Mouse (Mus musculus) left cerebral cortex, postnatal 4 days (tissue): ENCODE data around the gene D17H6S53E. TPM values are rescaled to one million over a fixed set of nuclear protein-coding genes. Genes with fewer than 3 reads are reported as not detected.

Source experiments
- DNase-seq: peaks from one replicate; pipeline ENCODE4 v3.0.0-alpha.2; 2022
- intact Hi-C: fragments of 180-260 bp; cut with DNase I; formaldehyde crosslinking; loops from one replicate; pipeline ENCODE4 v1.15.1; 2025
- total RNA-seq, 2 experiments: library from RNA; stranded (reverse); gene quantifications; 2 replicates each; pipeline ENCODE4 v1.2.3; 2021

The D17H6S53E gene
- total RNA-seq, 2 experiments from 2014 or later: 19.8 to 20.1 TPM

GRCm38 (mm10) chr17:35158850-35159593 is 32.8 kb downstream of the D17H6S53E start:
- intact Hi-C loops: no loop called here
- DNase-seq: no peak

DNA sequence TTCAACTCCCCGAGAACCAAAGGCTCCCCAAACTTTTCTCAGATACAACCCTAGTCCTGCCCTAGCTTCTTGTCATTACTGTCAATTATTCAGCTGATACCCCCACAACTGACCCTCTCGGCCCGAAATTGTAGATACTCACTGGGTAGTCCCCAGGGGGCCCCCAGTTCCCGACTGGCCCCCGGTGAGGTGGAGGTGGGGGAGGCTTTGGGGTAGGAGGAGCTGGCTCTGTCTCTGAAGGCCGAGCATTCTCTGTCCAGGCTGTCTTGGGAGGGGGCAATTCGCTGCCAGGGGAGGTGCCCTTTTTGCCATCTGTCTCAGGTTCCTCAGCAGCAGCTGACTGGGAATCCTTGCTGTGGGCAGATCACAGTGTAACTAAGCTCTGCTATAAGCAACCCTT is 33.5 kb downstream of the D17H6S53E start:
- intact Hi-C loops: no loop called here
- no peak for DNase-seq

DNA sequence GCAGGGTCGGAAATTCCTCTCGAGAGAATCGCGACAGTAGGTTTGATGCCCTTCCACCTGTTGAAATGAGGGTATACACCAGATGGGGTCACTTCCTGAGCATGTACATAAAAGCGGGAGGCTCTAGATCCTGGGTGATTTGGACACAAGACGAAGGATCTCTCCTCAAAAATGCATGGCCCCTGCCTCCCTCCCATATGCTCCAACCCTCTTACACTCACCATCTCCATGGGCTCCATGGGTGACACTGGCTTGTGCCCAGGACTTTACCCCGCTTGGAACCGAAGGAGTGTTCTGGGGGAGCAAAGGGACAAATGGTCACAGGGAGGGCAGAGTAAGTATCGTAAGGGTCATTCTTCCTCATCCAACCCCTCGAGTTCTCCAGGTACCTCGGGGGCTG is 35.2 kb downstream of the D17H6S53E start:
- intact Hi-C loops: no loop called here
- DNase-seq: no peak

- intact Hi-C loops: no loop called here
- no peak for DNase-seq
Measured at GRCm38 (mm10) chr17:35162121-35162520, 35.9 kb downstream of the D17H6S53E start.

GRCm38 (mm10) chr17:35162730-35163129 is 36.6 kb downstream of the D17H6S53E start:
- intact Hi-C loops: no loop called here
- no peak for DNase-seq

- intact Hi-C loops: no loop called here
- no peak for DNase-seq
Measured at GRCm38 (mm10) chr17:35163326-35164081, 37.3 kb downstream of the D17H6S53E start.

DNA sequence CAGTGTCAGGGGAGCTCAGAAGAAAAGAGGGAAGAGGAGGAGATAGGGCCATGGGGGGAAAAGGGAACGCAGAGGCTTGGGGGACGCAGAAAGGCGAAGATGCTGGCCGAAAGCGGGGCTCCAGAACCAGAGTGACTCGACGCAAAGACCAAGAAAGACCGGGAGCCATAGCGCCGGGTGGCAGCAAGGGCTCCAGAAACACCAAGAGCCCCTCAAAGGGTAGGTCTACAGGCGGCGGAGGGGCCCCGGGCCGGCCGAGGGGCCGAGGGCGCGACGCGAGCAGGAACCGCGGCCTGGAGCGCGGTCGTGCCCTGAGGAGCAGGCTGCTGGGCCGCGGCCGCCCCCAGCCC is 38.0 kb downstream of the D17H6S53E start:
- intact Hi-C loops: no loop called here
- no peak for DNase-seq

- DNase-seq: peak; percentile 99
- intact Hi-C loops: loop anchor here (5.0 kb wide), 1 partner anchor 67 kb away; the partner anchor contains the start of gene Atp6v1g2
Measured at GRCm38 (mm10) chr17:35164568-35165450, 38.6 kb downstream of the D17H6S53E start, which contains the start of gene Prrc2a. TSS of gene Prrc2a (minus strand) at chr17:35164897.

DNA sequence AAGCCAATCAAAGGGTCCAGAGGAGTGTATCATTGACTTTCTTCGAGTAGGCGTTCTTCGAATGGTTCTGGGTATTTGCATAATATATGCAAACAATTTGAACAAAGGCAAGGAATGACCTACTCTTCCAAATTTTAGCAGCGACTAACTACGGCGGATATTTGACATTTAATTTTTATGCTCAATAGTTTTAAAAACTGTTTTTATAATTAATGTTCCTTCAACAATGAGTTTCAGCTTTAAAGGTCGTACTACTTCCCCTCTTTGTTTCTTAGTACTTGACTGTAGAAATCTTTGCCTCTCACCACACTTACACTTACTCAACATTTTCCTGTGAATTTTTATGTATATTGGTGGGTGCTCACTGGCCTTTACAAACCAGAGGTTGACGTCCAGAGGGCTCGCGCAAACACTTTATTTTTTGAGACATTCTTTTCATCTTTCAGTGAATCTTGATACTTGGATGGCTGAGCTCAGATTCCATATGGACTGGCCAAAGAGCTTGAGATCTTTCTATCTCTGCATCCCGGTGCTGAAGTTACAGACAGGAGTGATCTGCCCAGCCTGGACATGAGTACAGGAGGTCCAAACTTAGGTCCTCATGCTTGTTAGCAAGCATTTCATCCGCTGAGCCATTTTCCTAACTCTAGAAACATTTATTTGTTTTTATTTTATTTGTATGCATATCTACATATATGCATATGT is 39.4 kb downstream of the D17H6S53E start:
- intact Hi-C loops: loop anchor here (2.0 to 5.0 kb wide), 2 partner anchors 29 to 67 kb away; partner anchors contain the start of genes Atp6v1g2 and Ltb

DNA sequence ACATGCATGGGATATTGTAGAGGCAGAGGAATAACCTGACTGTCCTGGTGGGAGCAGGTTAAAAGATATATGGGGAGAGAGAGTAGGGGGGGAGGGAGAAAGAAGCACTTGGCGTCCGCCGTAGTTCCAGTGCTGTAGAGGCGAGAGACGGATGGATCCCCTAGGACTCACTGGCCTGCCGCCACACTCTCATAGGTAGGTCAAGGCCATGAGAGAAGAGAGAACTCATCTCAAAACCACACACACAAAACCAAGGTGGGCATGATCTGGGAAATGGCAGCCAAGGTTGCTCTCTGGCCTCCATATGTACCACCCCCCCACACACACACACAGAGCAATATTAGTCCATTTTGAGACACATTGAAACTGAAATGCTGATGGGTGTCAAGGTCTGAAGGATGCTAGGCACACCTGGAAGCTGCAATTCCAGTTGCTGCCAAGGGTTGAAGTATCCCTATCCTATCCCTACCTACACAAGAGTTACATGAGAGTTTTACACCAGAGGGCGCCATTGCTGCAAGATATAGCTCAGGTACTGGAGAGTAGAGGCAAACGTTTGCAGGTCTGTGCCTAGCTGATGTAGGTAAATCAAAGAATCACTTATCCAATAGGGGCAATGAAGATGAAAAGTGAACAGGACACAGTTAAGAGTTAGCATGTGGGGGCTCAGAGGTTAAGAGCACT is 40.3 kb downstream of the D17H6S53E start:
- peak; percentile 65 for DNase-seq
- intact Hi-C loops: loop anchor here (2.0 to 5.0 kb wide), 2 partner anchors 28 to 66 kb away; partner anchors contain the start of genes Atp6v1g2 and Ltb

More for the DNA sequence above, 39.4 kb downstream of the D17H6S53E start:
- DNase-seq: no peak

GRCm38 (mm10) chr17:35167794-35168193 is 41.6 kb downstream of the D17H6S53E start:
- no peak for DNase-seq
- intact Hi-C loops: loop anchor here (2.0 to 5.0 kb wide), 2 partner anchors 27 to 65 kb away; partner anchors contain the start of genes Atp6v1g2 and Ltb

- DNase-seq: no peak
- intact Hi-C loops: loop anchor here (5.0 kb wide), 1 partner anchor 64 kb away; the partner anchor contains the start of gene Atp6v1g2
Measured at GRCm38 (mm10) chr17:35168541-35169207, 42.5 kb downstream of the D17H6S53E start.

DNA sequence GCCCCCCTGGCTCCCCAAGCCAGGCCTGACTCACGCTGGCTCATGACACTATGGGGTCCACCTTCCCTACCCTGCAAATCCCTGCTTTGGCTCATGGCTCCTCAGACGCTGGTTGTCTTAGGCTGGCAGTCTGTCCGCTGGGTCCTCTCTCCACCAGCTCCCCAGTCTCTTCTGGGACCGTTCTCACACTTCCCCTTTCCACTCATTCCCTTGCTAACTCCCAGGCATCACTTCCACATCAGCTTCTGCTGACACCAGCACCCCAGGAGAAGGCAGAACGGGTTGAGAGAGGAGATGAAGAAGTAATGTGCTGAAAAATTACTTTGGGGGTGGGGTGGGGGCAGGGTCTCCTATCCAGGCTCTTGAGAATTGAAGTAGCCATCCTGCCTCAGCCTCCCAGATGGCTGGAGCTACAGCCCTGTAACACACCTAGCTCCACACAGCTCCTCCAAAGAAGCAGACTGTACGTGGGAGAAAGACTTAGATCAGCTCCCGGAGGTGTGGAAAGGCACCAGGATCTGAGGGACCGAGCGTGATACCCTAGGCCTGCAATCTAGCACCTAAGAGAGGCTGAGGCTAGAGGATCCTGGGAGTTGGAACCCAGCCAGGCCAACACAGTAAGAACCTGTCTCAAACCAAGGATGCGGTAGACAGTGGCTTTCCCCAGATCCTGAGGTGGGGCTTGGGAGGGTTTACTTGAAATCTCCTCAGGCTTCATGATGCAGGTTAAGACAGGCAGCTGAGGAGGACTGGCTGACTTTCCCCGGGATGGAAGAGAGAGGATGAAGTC is 46.5 kb downstream of the D17H6S53E start:
- intact Hi-C loops: no loop called here
- no peak for DNase-seq

DNA sequence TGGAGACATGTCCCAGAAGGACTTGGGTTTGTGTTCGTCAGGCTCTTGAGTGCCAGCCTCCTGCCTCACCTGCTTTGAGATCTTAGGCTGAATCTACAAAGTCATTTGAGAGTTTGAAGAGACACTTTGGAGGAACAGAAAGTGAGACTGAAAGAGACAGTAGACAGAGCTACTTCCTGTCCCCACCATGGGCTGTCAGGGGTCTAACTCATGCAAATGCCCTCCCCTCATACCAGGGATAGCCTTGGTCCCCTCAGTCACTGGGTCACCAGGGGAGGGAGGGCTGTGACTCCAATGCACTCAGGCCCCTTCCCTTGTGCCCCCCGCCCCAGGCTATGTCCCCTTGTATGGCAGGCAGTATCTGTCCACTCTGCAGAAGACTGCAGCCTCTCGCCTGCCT is 47.2 kb downstream of the D17H6S53E start:
- intact Hi-C loops: no loop called here
- DNase-seq: no peak

- intact Hi-C loops: no loop called here
- DNase-seq: no peak
Measured at GRCm38 (mm10) chr17:35174201-35174977, 48.2 kb downstream of the D17H6S53E start.

DNA sequence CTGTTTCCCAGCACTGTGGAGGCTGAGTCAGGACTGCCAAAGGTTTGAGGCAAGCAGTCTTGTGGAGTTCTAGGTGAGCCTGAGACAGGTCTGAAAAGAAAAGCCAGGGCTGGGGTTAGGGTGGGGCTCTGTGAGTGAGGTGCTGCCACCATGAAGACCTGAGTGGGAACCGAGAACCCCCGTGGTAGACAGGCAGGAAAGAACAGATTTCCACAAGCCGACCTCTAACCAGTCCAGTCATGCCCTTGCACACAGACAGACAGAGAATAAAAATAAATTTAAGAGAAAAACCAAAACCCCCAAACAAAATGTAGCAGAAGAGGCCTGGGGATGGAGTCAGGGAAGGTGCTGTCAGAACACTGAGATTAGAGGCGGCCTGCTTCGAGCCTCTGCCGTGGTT is 49.2 kb downstream of the D17H6S53E start:
- intact Hi-C loops: no loop called here
- DNase-seq: no peak

- intact Hi-C loops: no loop called here
- no peak for DNase-seq
Measured at GRCm38 (mm10) chr17:35175968-35176367, 49.8 kb downstream of the D17H6S53E start, which contains the start of gene Aif1. TSS of gene Aif1 (minus strand) at chr17:35176068.
